Mouse (Mus musculus) midbrain, embryonic 14.5 days (tissue): ENCODE measurements at regions not wholly inside any gene's neighbourhood (a gene's known extent, or its start where the extent isn't known, plus 50 kb on each side); places are given as distances from the start of the nearest gene placed in this dataset.
A peak's percentile ranks its signal among the peaks of the same experiment; 100 is the strongest.
"Not testable (repeated sequence)": the region's sequence is repeated elsewhere in the genome, so short reads cannot be mapped to it uniquely, and the experiment has no call there.

Source experiments
- ATAC-seq: fragments of 200-750 bp; cut with Nextera tagmentation; 2 replicates; pipeline ENCODE4 v1.8.0; 2017; ENCODE audit warnings: moderate number of reproducible peaks, moderate library complexity; ENCODE audit not compliant: low FRiP score, low TSS enrichment
- DNase-seq: peaks from one replicate; pipeline ENCODE4 v3.0.0-alpha.2; 2015
- H3K27ac ChIP-seq: fragments of 300-500 bp; sonication (generic); replicated peaks from 2 replicates; pipeline ENCODE4 v1.5.1; 2014; ENCODE audit warnings: mild to moderate bottlenecking, low read depth, low read length, moderate library complexity
- H3K27me3 ChIP-seq: fragments of 300-500 bp; sonication (generic); 2 replicates; pipeline ENCODE4 v1.6.1; 2014; ENCODE audit warnings: low read length, control low read depth, mixed read lengths; ENCODE audit not compliant: control insufficient read depth, insufficient read depth
- H3K36me3 ChIP-seq: fragments of 300-500 bp; sonication (generic); 2 replicates; pipeline ENCODE4 v1.6.1; 2014; ENCODE audit warnings: low read length, control low read depth; ENCODE audit not compliant: control insufficient read depth, insufficient read depth
- H3K4me1 ChIP-seq: fragments of 300-500 bp; sonication (generic); 2 replicates; pipeline ENCODE4 v1.6.1; 2014; ENCODE audit warnings: mild to moderate bottlenecking, antibody characterized with exemption, low read length, control low read depth; ENCODE audit not compliant: control insufficient read depth, insufficient read depth
- H3K4me2 ChIP-seq: fragments of 300-500 bp; sonication (generic); 2 replicates; pipeline ENCODE4 v1.6.1; 2014; ENCODE audit warnings: mild to moderate bottlenecking, low read length, moderate library complexity
- H3K4me3 ChIP-seq: fragments of 300-500 bp; sonication (generic); replicated peaks from 2 replicates; pipeline ENCODE4 v1.5.1; 2014; ENCODE audit warnings: low read depth, low read length
- H3K9ac ChIP-seq: fragments of 300-500 bp; sonication (generic); replicated peaks from 2 replicates; pipeline ENCODE4 v1.6.1; 2014; ENCODE audit warnings: mild to moderate bottlenecking, low read length, moderate library complexity
- H3K9me3 ChIP-seq: fragments of 300-500 bp; sonication (generic); 2 replicates; pipeline ENCODE4 v1.6.1; 2016; ENCODE audit warnings: low read length, control low read depth, mixed read lengths; ENCODE audit not compliant: control insufficient read depth
- WGBS: fragments of 180-500 bp; shearing (Covaris S2); extraction: QIAGEN DNeasy Blood & Tissue Kit; methylation state at CpG from one replicate; pipeline ENCODE4 v1.1.7; 2014; 5-methylcytosine and 5-hydroxymethylcytosine counted together

GRCm38 (mm10) chr14:17045426-17046132, 226.6 kb upstream of the Rarb start:
- Histone ChIP-seq H3K4me3 (no peak overlapping the region), H3K4me1 (no peaks in the 10 kb centered on the region), H3K27ac (no peak overlapping the region), H3K9ac (no peak overlapping the region), H3K9me3 (no peaks in the 10 kb centered on the region), H3K36me3 (no peaks in the 10 kb centered on the region), H3K4me2 (no peak overlapping the region), H3K27me3 (no peaks in the 10 kb centered on the region)
- 79% methylated on average over 8 of the region's 8 CpGs for WGBS
- ATAC-seq: no peak
- DNase-seq: peak; percentile 7

GRCm38 (mm10) chr14:17020603-17021356, 201.8 kb upstream of the Rarb start:
- ATAC-seq (peak; percentile 54; the same call in 1 of the 2 replicates), DNase-seq (peak; percentile 16)
- Histone ChIP-seq H3K4me3 (no peak overlapping the region), H3K4me2 (no peak overlapping the region), H3K27me3 (no peaks in the 10 kb centered on the region), H3K4me1 (peaks cover 4% of the 10 kb centered on the region; the same call in 1 of the 2 replicates), H3K27ac (no peak overlapping the region), H3K9me3 (no peaks in the 10 kb centered on the region), H3K36me3 (no peaks in the 10 kb centered on the region), H3K9ac (no peak overlapping the region)
- WGBS: 10% methylated on average over 4 of the region's 4 CpGs

- Histone ChIP-seq H3K27ac (no peak overlapping the region), H3K9ac (no peak overlapping the region), H3K4me1 (no peaks in the 10 kb centered on the region), H3K27me3 (no peaks in the 10 kb centered on the region), H3K4me2 (no peak overlapping the region), H3K4me3 (no peak overlapping the region), H3K36me3 (no peaks in the 10 kb centered on the region), H3K9me3 (no peaks in the 10 kb centered on the region)
- 63% methylated on average over 1 of the region's 1 CpGs for WGBS
- ATAC-seq (peak; percentile 55; the same call in 1 of the 2 replicates), DNase-seq (peak; percentile 9)
Measured at GRCm38 (mm10) chr14:17012931-17013330, 194.0 kb upstream of the Rarb start.

GRCm38 (mm10) chr14:17012200-17012599, 193.2 kb upstream of the Rarb start:
- 100% methylated on average over 1 of the region's 1 CpGs for WGBS
- Histone ChIP-seq H3K9me3 (no peaks in the 10 kb centered on the region), H3K4me2 (no peak overlapping the region), H3K4me3 (no peak overlapping the region), H3K27me3 (no peaks in the 10 kb centered on the region), H3K27ac (no peak overlapping the region), H3K36me3 (no peaks in the 10 kb centered on the region), H3K9ac (no peak overlapping the region), H3K4me1 (no peaks in the 10 kb centered on the region)
- no peak for DNase-seq
- ATAC-seq: no peak

GRCm38 (mm10) chr14:17005194-17006018, 186.4 kb upstream of the Rarb start:
- WGBS: 95% methylated on average over 8 of the region's 8 CpGs
- H3K27me3 ChIP-seq: no peaks in the 10 kb centered on the region
- no peak overlapping the region for H3K4me3 ChIP-seq
- no peak overlapping the region for H3K27ac ChIP-seq
- H3K4me2 ChIP-seq: no peak overlapping the region
- no peaks in the 10 kb centered on the region for H3K36me3 ChIP-seq
- H3K9ac ChIP-seq: no peak overlapping the region
- no peak for DNase-seq
- H3K9me3 ChIP-seq: no peaks in the 10 kb centered on the region
- ATAC-seq: no peak
- H3K4me1 ChIP-seq: no peaks in the 10 kb centered on the region

- H3K9ac ChIP-seq: no peak overlapping the region
- H3K36me3 ChIP-seq: no peaks in the 10 kb centered on the region
- no peaks in the 10 kb centered on the region for H3K27me3 ChIP-seq
- 90% methylated on average over 1 of the region's 1 CpGs for WGBS
- no peak overlapping the region for H3K27ac ChIP-seq
- no peak overlapping the region for H3K4me2 ChIP-seq
- H3K4me3 ChIP-seq: no peak overlapping the region
- DNase-seq: no peak
- H3K4me1 ChIP-seq: no peaks in the 10 kb centered on the region
- ATAC-seq: no peak
- no peaks in the 10 kb centered on the region for H3K9me3 ChIP-seq
Measured at GRCm38 (mm10) chr14:17004714-17005113, 185.8 kb upstream of the Rarb start.

GRCm38 (mm10) chr14:16996716-16997115, 177.8 kb upstream of the Rarb start:
- no peak overlapping the region for H3K9ac ChIP-seq

GRCm38 (mm10) chr14:16970911-16971310, 152.0 kb upstream of the Rarb start:
- H3K4me3 ChIP-seq, H3K36me3 ChIP-seq, H3K4me1 ChIP-seq, H3K9me3 ChIP-seq, H3K27me3 ChIP-seq, H3K4me2 ChIP-seq, H3K9ac ChIP-seq, ATAC-seq, DNase-seq, H3K27ac ChIP-seq: not testable (repeated sequence)
- WGBS: 82% methylated on average over 2 of the region's 2 CpGs

More at GRCm38 (mm10) chr14:16996716-16997115, 177.8 kb upstream of the Rarb start:
- Histone ChIP-seq H3K4me3 (no peak overlapping the region), H3K4me1 (no peaks in the 10 kb centered on the region), H3K4me2 (no peak overlapping the region), H3K27me3 (no peaks in the 10 kb centered on the region), H3K27ac (no peak overlapping the region), H3K36me3 (no peaks in the 10 kb centered on the region), H3K9me3 (no peaks in the 10 kb centered on the region)
- DNase-seq (no peak), ATAC-seq (no peak)
- WGBS: 61% methylated on average over 2 of the region's 2 CpGs
